Mouse (Mus musculus) thymus, postnatal 14 days (tissue): Measurements from ENCODE around the gene Slc7a11.
A peak's percentile ranks its signal among the peaks of the same experiment; 100 is the strongest.

Experiments
- DNase-seq: peaks from one replicate; pipeline ENCODE4 v3.0.0; 2021

The Slc7a11 gene

GRCm38 (mm10) chr3:50300952-50301303 is 142.5 kb downstream of the Slc7a11 start:
- peak; percentile 77 for DNase-seq

- DNase-seq = peak; percentile 53
Measured at GRCm38 (mm10) chr3:50300002-50300951, 143.1 kb downstream of the Slc7a11 start.

GRCm38 (mm10) chr3:50298366-50298991 is 144.9 kb downstream of the Slc7a11 start:
- no peak for DNase-seq

- no peak for DNase-seq
Measured at GRCm38 (mm10) chr3:50296956-50297355, 146.5 kb downstream of the Slc7a11 start.

GRCm38 (mm10) chr3:50275023-50275422 is 168.4 kb downstream of the Slc7a11 start:
- DNase-seq = no peak

GRCm38 (mm10) chr3:50272222-50272621 is 171.2 kb downstream of the Slc7a11 start:
- DNase-seq = no peak

- DNase-seq = no peak
Measured at GRCm38 (mm10) chr3:50269680-50270079, 173.7 kb downstream of the Slc7a11 start.

- DNase-seq = peak; percentile 11
Measured at GRCm38 (mm10) chr3:50262547-50263087, 180.8 kb downstream of the Slc7a11 start.

- DNase-seq = no peak
Measured at GRCm38 (mm10) chr3:50262066-50262465, 181.3 kb downstream of the Slc7a11 start.

GRCm38 (mm10) chr3:50260667-50261066 is 182.7 kb downstream of the Slc7a11 start:
- DNase-seq = no peak

GRCm38 (mm10) chr3:50258852-50259251 is 184.6 kb downstream of the Slc7a11 start:
- DNase-seq = no peak

- DNase-seq = no peak
Measured at GRCm38 (mm10) chr3:50249598-50250300, 193.7 kb downstream of the Slc7a11 start.

- no peak for DNase-seq
Measured at GRCm38 (mm10) chr3:50235990-50236389, 207.4 kb downstream of the Slc7a11 start.

GRCm38 (mm10) chr3:50233144-50233543 is 210.3 kb downstream of the Slc7a11 start:
- no peak for DNase-seq

GRCm38 (mm10) chr3:50224390-50225114 is 218.9 kb downstream of the Slc7a11 start:
- DNase-seq = no peak

- DNase-seq = no peak
Measured at GRCm38 (mm10) chr3:50220454-50220853, 223.0 kb downstream of the Slc7a11 start.

- DNase-seq = no peak
Measured at GRCm38 (mm10) chr3:50186369-50186768, 257.0 kb downstream of the Slc7a11 start.

GRCm38 (mm10) chr3:50185879-50186278 is 257.5 kb downstream of the Slc7a11 start:
- DNase-seq = no peak

- DNase-seq = no peak
Measured at GRCm38 (mm10) chr3:50160756-50161155, 282.7 kb downstream of the Slc7a11 start.

GRCm38 (mm10) chr3:50144144-50144543 is 299.3 kb downstream of the Slc7a11 start:
- no peak for DNase-seq

GRCm38 (mm10) chr3:50138319-50138718 is 305.1 kb downstream of the Slc7a11 start:
- DNase-seq = no peak

GRCm38 (mm10) chr3:50132204-50132603 is 311.2 kb downstream of the Slc7a11 start:
- no peak for DNase-seq

GRCm38 (mm10) chr3:50130319-50130718 is 313.1 kb downstream of the Slc7a11 start:
- no peak for DNase-seq
